Mouse (Mus musculus) liver, embryonic 14.5 days (tissue): ENCODE data around the gene Dvl2. TPM values are rescaled to one million over a fixed set of nuclear protein-coding genes. Genes with fewer than 3 reads are reported as not detected.

Experiments
- ATAC-seq: fragments of 200-750 bp; cut with Nextera tagmentation; 2 replicates; pipeline ENCODE4 v1.8.0; 2017; ENCODE audit warnings: moderate number of reproducible peaks, mild to moderate bottlenecking, moderate library complexity; ENCODE audit not compliant: insufficient read depth
- DNase-seq, 3 experiments: peaks; one replicate each; pipeline ENCODE4 v3.0.0-alpha.2; 2012 to 2013; ENCODE audit warnings: low read depth in 3 of 3, low spot score in 3 of 3
- H3K27ac ChIP-seq: fragments of 300-500 bp; sonication (generic); 2 replicates; pipeline ENCODE4 v1.5.1; 2014; ENCODE audit warnings: moderate library complexity, mild to moderate bottlenecking, control low read depth, inconsistent platforms
- H3K27me3 ChIP-seq: fragments of 300-500 bp; sonication (generic); 2 replicates; pipeline ENCODE4 v1.6.1; 2014; ENCODE audit warnings: mild to moderate bottlenecking, low read length, moderate library complexity; ENCODE audit not compliant: control insufficient read depth, insufficient read depth
- H3K36me3 ChIP-seq: fragments of 300-500 bp; sonication (generic); replicated peaks from 2 replicates; pipeline ENCODE4 v1.6.1; 2014; ENCODE audit warnings: low read depth; ENCODE audit not compliant: control insufficient read depth, insufficient read depth
- H3K4me1 ChIP-seq, 2 experiments: fragments of 200-500 bp in 1 of 2; fragments of 300-500 bp in 1 of 2; sonication (generic) in 1 of 2; replicated peaks; 2 replicates each; pipeline ENCODE4 v1.6.1; 2012 to 2014; ENCODE audit warnings: antibody characterized with exemption in 1 of 2, inconsistent platforms in 1 of 2, low read length in 1 of 2; ENCODE audit not compliant: control insufficient read depth in 2 of 2, insufficient read depth in 2 of 2
- H3K4me2 ChIP-seq: fragments of 300-500 bp; sonication (generic); 2 replicates; pipeline ENCODE4 v1.6.1; 2014; ENCODE audit warnings: low read depth, mild to moderate bottlenecking, control low read depth, moderate library complexity
- H3K4me3 ChIP-seq, 2 experiments: fragments of 200-500 bp in 1 of 2; fragments of 300-500 bp in 1 of 2; sonication (generic) in 1 of 2; 2 replicates each; pipeline ENCODE4 v1.5.1; 2012 to 2014; ENCODE audit warnings: low read depth in 2 of 2, low read length in 2 of 2, mild to moderate bottlenecking in 2 of 2, control low read depth in 1 of 2, inconsistent platforms in 1 of 2, moderate library complexity in 1 of 2; ENCODE audit not compliant: insufficient read depth in 1 of 2
- H3K9ac ChIP-seq: fragments of 300-500 bp; sonication (generic); replicated peaks from 2 replicates; pipeline ENCODE4 v1.6.1; 2014; ENCODE audit warnings: mild to moderate bottlenecking, control low read depth, moderate library complexity
- H3K9me3 ChIP-seq: fragments of 300-500 bp; sonication (generic); 2 replicates; pipeline ENCODE4 v1.6.1; 2016; ENCODE audit warnings: low read length, mixed read lengths; ENCODE audit not compliant: control insufficient read depth
- CTCF ChIP-seq: IDR thresholded peaks from 2 replicates; pipeline ENCODE4 v1.5.1; 2016; ENCODE audit warnings: antibody characterized with exemption, low read depth, control low read depth
- EP300 ChIP-seq: IDR thresholded peaks from 2 replicates; pipeline ENCODE4 v1.6.1; 2016; ENCODE audit warnings: antibody characterized with exemption, low read depth
- WGBS: fragments of 180-500 bp; shearing (Covaris S2); extraction: QIAGEN DNeasy Blood & Tissue Kit; methylation state at CpG from one replicate; pipeline ENCODE4 v1.1.7; 2014; ENCODE audit not compliant: insufficient replicate concordance; 5-methylcytosine and 5-hydroxymethylcytosine counted together
- polyA plus RNA-seq, 2 experiments: library from polyadenylated mRNA; depleted of rRNA in 1 of 2; stranded (reverse) in 1 of 2; unstranded in 1 of 2; fragments of >200 nt; fragmentation: Nextera tagmentation in 1 of 2; extraction: Ambion mirVana in 1 of 2; gene quantifications; 2 replicates each; pipeline versions ENCODE4 v1.2.1 to v1.2.3; 2012 to 2014

Gene Dvl2
- polyA plus RNA-seq, 2 experiments: 3.4 to 4.2 TPM

- H3K9ac ChIP-seq: no peak overlapping the region
- TF ChIP-seq CTCF (no peak), EP300 (no peak)
- H3K36me3 ChIP-seq: peaks cover 25% of the 10 kb centered on the region
- H3K27ac ChIP-seq: no peak overlapping the region
- DNase-seq (no peak), ATAC-seq (no peak)
- no peak overlapping the region for H3K4me3 ChIP-seq
- 83% methylated on average over 6 of the region's 6 CpGs for WGBS
- H3K4me2 ChIP-seq: no peak overlapping the region
- H3K9me3 ChIP-seq: no peaks in the 10 kb centered on the region
- H3K4me1 ChIP-seq: peaks cover 4 to 6% of the 10 kb centered on the region in 2 experiments; a peak in 3 of 4 replicates
- no peaks in the 10 kb centered on the region for H3K27me3 ChIP-seq
Measured at GRCm38 (mm10) chr11:70010033-70010432, 9.6 kb downstream of the Dvl2 start.

GRCm38 (mm10) chr11:70010548-70010947 lies 10.2 kb downstream of the Dvl2 start:
- WGBS: 83% methylated on average over 12 of the region's 12 CpGs
- ATAC-seq: no peak
- H3K9me3 ChIP-seq: no peaks in the 10 kb centered on the region
- no peak for DNase-seq
- H3K4me2 ChIP-seq: no peak overlapping the region
- H3K27me3 ChIP-seq: no peaks in the 10 kb centered on the region
- no peak overlapping the region for H3K27ac ChIP-seq
- no peak overlapping the region for H3K4me3 ChIP-seq
- TF ChIP-seq CTCF: no peak
- TF ChIP-seq EP300: no peak
- peaks cover 6 to 7% of the 10 kb centered on the region in 2 experiments; a peak in 3 of 4 replicates for H3K4me1 ChIP-seq
- H3K9ac ChIP-seq: no peak overlapping the region
- peaks cover 25% of the 10 kb centered on the region for H3K36me3 ChIP-seq

GRCm38 (mm10) chr11:70010961-70011360 lies 10.6 kb downstream of the Dvl2 start:
- Histone ChIP-seq H3K36me3 (peaks cover 25% of the 10 kb centered on the region), H3K9ac (no peak overlapping the region), H3K4me3 (no peak overlapping the region), H3K27me3 (no peaks in the 10 kb centered on the region), H3K27ac (no peak overlapping the region), H3K4me2 (no peak overlapping the region), H3K4me1 (peaks cover 6 to 8% of the 10 kb centered on the region in 2 experiments; a peak in 3 of 4 replicates), H3K9me3 (no peaks in the 10 kb centered on the region)
- ATAC-seq (no peak), DNase-seq (no peak)
- WGBS: 84% methylated on average over 10 of the region's 10 CpGs
- TF ChIP-seq EP300 (no peak), CTCF (no peak)

GRCm38 (mm10) chr11:70012931-70013330 lies 12.5 kb downstream of the Dvl2 start:
- no peak overlapping the region for H3K4me3 ChIP-seq
- no peak overlapping the region for H3K27ac ChIP-seq

GRCm38 (mm10) chr11:70013408-70013807 lies 13.0 kb downstream of the Dvl2 start:
- Histone ChIP-seq H3K27ac (no peak overlapping the region), H3K4me1 (peaks cover 8 to 9% of the 10 kb centered on the region in 2 experiments), H3K9ac (no peak overlapping the region), H3K4me3 (no peak overlapping the region), H3K4me2 (no peak overlapping the region), H3K36me3 (peaks cover 21% of the 10 kb centered on the region), H3K27me3 (no peaks in the 10 kb centered on the region), H3K9me3 (no peaks in the 10 kb centered on the region)
- no peak for DNase-seq
- ATAC-seq: no peak
- TF ChIP-seq EP300: no peak
- no peak for TF ChIP-seq CTCF
- WGBS: 73% methylated on average over 3 of the region's 3 CpGs

More at GRCm38 (mm10) chr11:70012931-70013330, 12.5 kb downstream of the Dvl2 start:
- Histone ChIP-seq H3K9ac (no peak overlapping the region), H3K4me2 (no peak overlapping the region), H3K27me3 (no peaks in the 10 kb centered on the region), H3K9me3 (no peaks in the 10 kb centered on the region), H3K4me1 (peaks cover 7 to 8% of the 10 kb centered on the region in 2 experiments; a peak in 3 of 4 replicates), H3K36me3 (peaks cover 21% of the 10 kb centered on the region)
- no peak for DNase-seq
- 80% methylated on average over 9 of the region's 9 CpGs for WGBS
- TF ChIP-seq CTCF: no peak
- TF ChIP-seq EP300: no peak
- ATAC-seq: no peak
